Mouse (Mus musculus): ENCODE data around the gene Plscr1.

Gene Plscr1

DNA sequence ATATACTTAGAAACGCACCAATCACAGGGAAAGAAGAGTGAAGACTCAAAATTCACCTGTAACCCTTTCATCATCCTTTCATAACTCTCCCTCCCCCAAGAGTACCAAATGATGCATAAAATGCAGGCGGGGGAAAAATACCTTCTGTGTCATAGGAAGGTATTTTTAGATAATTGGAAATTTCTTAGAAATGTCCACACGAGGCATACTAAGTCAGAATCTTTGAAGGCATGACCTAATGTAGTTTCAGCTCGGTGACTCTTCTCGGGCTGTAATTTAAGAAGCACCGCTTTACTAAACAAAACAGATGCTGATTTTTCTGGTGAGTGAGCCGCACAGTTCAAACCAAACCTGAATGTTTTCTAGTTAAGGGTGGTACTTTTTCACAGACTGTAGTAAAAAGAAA, at the start of gene Plscr1:
Gene Plscr1, plus strand, starts transcription at position 304 of the 406 bp plus-strand sequence.
- DNase-seq (ENCODE audit: low spot score in 2 of 2), result no peak

GRCm38 (mm10) chr9:92204397-92204796, 45.2 kb upstream of the Plscr1 start:
- DNase-seq (ENCODE audit: low spot score in 2 of 2), result no peak

DNA sequence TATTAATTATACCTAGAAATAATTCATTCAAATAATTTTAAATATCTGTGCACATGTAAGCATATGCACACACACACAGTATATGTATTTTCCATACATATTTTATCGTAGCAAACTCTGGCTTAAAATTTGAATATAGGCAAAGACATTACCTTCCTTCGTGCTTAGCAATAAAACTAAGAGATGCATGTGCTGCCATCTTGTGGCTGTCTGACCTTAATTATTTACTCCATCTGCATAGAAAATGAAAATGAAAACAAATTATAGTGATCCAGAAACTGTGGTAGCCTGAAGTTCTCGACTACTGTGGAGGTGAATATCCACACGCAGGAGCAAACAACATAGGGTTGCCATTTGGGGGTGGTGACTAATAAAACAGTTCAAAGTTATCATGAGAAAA, 42.2 kb upstream of the Plscr1 start:
- peak in 1 of 2 experiments; percentile 17 for DNase-seq (ENCODE audit: low spot score in 2 of 2)

GRCm38 (mm10) chr9:92207757-92208156, 41.8 kb upstream of the Plscr1 start:
- no peak for DNase-seq (ENCODE audit: low spot score in 2 of 2)

DNA sequence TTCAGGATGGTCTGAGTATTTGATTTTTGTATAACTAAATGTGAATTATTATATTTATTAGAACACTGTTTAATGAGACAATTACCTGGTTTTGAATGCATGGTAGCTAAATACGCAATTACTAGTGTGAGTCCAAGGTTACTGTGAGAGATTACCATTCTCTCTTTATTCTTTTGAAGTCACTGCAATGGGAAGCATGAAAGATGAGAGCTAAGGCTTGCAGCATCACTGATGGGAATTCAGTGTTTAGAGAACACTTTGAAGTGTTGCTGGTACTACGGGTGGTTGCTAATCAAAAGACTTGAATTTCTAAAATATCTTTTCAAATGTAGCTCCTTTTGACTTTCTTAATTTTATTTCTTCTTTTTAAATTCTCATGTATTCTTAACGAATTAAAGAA, 39.7 kb upstream of the Plscr1 start:
- no peak for DNase-seq (ENCODE audit: low spot score in 2 of 2)

DNA sequence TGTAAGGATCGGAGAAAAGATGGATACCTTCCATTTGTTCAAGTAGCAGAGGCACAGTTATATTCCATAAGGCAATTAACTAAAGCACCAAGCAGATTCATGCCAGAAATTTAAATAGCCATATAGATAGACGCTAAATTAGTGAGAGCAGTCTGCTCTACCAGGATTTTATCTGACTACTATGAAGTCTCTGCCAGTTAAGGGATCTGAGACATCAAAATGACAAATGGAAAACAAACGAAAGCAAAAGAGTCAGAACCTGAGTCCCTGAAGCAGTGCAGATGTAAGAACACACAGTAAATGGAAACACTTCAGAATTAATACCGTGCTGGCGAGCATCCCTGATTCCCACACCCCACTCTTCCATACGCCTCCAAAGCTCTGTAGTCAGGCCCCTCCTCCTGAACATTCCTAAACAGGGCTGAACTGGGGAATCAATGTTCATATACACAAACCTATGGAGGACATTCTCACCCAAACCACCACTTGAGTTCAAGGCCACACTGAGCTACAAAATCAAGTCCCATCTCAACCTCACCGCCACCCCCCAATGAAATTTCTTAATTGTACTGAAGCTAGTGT, 39.1 kb upstream of the Plscr1 start:
- DNase-seq (ENCODE audit: low spot score in 2 of 2), result no peak

GRCm38 (mm10) chr9:92211048-92211447, 38.5 kb upstream of the Plscr1 start:
- DNase-seq (ENCODE audit: low spot score in 2 of 2), result no peak

DNA sequence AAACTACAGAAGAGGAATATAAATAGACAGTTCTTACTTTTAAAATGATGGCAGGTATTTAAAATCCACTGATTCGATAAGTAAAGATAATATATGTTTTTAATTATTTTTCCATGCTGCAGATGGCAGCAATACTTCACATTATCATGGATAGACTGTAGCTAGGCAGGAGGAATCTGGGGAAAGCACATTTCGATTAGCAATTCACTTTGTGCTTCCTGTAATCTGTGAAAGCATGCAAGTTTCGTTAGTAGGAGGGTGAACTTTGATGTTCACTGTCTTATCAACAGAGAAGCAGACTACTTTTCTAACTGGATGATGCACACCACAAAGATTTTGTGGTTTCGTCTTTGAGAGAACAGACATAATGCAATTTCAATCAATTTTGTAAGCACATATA, 32.1 kb upstream of the Plscr1 start:
- DNase-seq (ENCODE audit: low spot score in 2 of 2), result no peak

GRCm38 (mm10) chr9:92217896-92218295, 31.7 kb upstream of the Plscr1 start:
- DNase-seq (ENCODE audit: low spot score in 2 of 2), result no peak

DNA sequence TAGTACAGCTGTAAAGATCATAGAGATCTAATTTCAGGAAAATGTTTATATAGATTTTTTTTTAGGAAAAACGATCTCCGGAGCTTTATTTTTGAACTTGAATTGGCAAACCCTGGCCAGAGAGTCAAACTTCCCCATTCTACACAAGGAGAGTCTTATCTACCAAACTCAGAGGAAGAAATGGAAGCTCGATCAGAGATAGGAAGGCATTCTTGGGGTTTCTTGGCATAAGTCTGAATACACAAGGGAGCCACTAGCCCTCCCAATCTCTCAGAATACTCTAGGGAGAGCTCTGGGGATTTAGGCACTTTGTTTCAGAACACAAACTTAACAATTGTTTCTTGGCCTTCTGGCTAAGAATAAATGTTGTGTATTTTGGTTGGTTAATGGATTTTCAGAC, 29.4 kb upstream of the Plscr1 start:
- DNase-seq (ENCODE audit: low spot score in 2 of 2), result no peak

GRCm38 (mm10) chr9:92221480-92221879, 28.1 kb upstream of the Plscr1 start:
- no peak for DNase-seq (ENCODE audit: low spot score in 2 of 2)

- DNase-seq (ENCODE audit: low spot score in 2 of 2), result no peak
Measured at GRCm38 (mm10) chr9:92224598-92225231, 24.8 kb upstream of the Plscr1 start.

DNA sequence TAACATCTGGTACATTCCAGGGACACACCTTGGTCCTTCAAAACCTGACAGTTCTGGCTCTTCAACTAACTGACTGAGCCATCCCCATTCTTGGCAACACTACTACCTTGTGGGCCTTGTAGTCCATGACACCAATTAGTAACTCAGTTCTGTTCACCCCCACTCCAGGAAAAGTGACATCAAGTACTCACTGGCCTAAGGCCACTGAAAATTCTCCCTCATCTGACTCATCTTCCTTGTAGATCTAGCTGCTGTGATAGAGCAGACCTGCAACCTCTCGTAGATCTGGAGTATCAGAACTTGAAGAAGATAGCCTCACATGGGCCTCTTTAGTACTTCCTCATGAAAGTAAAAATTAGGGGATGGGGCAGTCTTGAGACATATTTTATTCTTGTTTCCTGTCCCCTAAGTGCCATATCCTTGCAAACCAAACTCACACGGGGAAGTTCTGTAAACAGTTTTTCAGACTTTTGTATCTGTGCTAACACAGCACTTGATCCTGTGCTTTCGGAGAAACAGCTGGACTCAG, 23.4 kb upstream of the Plscr1 start:
- DNase-seq (ENCODE audit: low spot score in 2 of 2), result no peak

- no peak for DNase-seq (ENCODE audit: low spot score in 2 of 2)
Measured at GRCm38 (mm10) chr9:92226795-92227194, 22.8 kb upstream of the Plscr1 start.

DNA sequence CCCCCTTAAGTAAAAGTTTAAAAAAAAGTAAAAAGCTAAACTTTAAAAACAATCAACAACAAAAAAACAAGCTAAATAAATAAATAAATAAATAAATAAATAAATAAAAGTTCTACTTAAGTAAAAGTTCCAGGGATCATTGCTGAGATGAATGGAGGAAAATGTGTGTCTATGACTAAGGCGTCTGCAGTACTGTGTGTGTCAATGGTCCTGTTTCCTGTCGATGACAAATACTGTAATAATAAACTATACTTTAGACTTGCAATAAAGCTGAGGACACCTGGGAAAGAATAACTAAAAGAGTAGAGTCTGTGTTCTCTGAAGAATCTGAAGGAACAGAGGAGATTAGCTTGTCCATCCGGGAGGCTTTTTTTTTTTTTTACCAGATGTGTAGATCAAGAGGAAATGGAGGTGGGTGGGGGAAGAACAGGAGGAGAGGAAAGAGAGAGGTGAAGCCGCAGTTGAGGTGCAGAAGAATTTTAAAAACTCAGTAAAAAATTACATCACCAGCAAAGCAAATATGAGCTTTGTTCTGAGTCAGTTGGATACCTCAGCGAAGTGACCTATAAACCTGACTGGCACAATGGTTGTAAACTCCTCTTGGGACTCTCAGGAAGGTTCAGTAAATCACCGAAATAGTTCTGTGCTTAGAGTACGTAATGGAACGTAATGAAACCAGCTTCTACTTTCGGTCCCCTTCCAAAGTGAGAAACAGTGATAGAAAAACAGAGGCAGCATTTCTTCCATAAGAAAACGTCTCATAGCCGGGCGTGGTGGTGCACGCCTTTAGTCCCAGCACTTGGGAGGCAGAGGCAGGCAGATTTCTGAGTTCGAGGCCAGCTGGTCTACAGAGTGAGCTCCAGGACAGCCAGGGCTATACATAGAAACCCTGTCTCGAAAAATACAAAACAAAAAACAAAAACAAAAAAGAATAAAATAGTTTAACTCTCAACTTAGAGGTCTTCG, 20.4 kb upstream of the Plscr1 start:
- DNase-seq (ENCODE audit: low spot score in 2 of 2), result no peak

DNA sequence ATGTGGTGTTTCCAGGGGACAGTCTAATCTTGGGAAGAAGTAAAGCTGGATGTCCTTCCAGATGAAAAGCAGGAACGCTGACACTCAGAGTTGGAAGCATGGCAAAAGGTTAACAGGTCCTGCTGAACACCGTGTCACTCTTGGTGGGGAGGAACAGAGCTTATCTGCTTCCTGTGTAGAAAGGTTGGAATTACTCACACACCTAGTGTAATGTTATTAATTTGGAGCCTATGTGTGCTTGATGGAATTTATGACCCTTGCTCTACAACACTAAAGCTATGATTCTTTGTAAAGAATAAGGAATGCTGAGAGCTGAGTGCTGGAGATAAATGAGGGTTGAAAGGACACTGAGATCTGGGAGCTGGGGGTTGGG, 19.7 kb upstream of the Plscr1 start:
- DNase-seq (ENCODE audit: low spot score in 2 of 2), result no peak

GRCm38 (mm10) chr9:92234901-92235458, 14.6 kb upstream of the Plscr1 start:
- no peak for DNase-seq (ENCODE audit: low spot score in 2 of 2)

- no peak for DNase-seq (ENCODE audit: low spot score in 2 of 2)
Measured at GRCm38 (mm10) chr9:92248773-92249446, 640 bp upstream of the Plscr1 start.

DNA sequence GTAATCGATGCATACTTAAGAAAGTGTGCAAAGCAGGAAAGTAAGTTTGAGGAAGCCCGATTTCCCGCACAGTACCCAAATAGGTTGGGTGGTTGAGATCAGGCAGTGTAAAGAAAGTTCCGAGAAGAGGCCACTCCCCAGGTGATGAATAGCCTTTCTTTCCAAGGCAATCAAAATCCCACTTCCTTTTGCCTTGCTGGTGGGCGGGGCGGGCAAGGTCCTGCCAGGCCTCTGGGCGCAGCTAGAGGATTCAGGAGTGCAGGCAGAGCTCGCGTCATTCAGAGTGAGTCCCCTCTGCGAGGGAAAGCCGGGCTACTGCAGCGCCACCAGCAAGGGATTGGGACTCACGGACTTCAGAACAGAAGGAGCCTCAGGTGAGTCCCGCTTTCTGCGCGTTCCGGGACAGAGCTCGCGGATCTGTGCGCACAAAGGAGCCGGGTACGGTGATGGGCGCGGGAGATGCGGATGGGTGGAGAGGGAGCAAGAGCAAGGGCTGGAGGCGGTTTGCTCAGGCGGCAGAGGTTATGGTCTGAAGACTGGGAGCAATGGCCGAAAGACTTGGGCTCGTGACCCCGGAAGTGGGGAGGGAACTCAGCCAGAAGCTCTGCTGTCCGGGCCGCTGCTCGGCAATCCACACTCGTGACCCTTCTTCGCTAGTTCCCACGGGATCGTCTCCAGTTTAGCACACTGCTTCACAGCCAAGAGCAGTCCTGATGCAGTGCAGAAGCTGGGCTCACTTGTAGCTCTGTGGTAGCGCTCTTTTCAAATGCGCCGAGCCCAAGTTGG, 630 bp downstream of the Plscr1 start:
- peak; percentile 30 to 40 for DNase-seq (ENCODE audit: low spot score in 2 of 2)

DNA sequence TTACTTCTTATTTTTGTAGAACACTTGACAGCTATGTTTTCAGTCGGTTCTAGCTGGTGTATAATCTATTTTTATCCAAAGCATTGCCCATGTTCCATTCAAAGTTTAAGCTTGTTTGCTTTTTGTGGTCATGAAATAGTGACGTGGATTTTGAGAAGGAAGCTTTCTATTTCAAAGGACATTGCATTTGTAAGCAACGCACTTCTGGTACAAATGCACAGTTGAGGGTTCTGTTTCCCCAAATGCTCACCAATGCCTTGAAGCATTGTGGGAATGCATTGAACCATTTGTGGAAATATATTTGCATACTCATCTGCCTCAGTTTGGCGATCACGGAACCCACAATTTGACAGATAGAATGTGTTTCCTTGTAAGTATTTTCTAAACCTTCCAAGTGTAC, 3.2 kb downstream of the Plscr1 start:
- DNase-seq (ENCODE audit: low spot score in 2 of 2), result no peak

Data from spleen, postnatal 14 days (tissue).